Mouse (Mus musculus) cortical plate, adult 2 months (tissue): ENCODE measurements around the gene Palld. TPM values are rescaled to one million over a fixed set of nuclear protein-coding genes. Genes with fewer than 3 reads are reported as not detected.

Experiments used
- H3K27ac ChIP-seq: fragments of 200-500 bp; 2 replicates; pipeline ENCODE4 v1.5.1; 2012; ENCODE audit warnings: low read length, control low read depth, inconsistent platforms; ENCODE audit not compliant: insufficient read depth
- H3K4me1 ChIP-seq: fragments of 200-500 bp; 2 replicates; pipeline ENCODE4 v1.6.1; 2011; ENCODE audit warnings: low read length; ENCODE audit not compliant: control insufficient read depth, insufficient read depth
- H3K4me3 ChIP-seq: fragments of 200-500 bp; 2 replicates; pipeline ENCODE4 v1.5.1; 2011; ENCODE audit warnings: mild to moderate bottlenecking, low read length, control low read depth; ENCODE audit not compliant: insufficient read depth
- CTCF ChIP-seq: fragments of 200-500 bp; IDR thresholded peaks from 2 replicates; pipeline ENCODE4 v1.5.1; 2011; ENCODE audit warnings: mild to moderate bottlenecking, control low read depth, low read length; ENCODE audit not compliant: insufficient read depth; ENCODE audit errors: extremely low read depth
- POLR2A ChIP-seq: fragments of 200-500 bp; IDR thresholded peaks from 2 replicates; pipeline ENCODE4 v1.6.1; 2011; ENCODE audit warnings: mild to moderate bottlenecking, low read length, control low read depth; ENCODE audit not compliant: insufficient read depth; ENCODE audit errors: extremely low read depth
- polyA plus RNA-seq: library from polyadenylated mRNA; depleted of rRNA; stranded (reverse); fragments of >200 nt; gene quantifications from 2 replicates; pipeline ENCODE4 v1.2.3, GENCODE M21; 2012

The Palld gene
- polyA plus RNA-seq, 1 experiment: 3.5 TPM

DNA sequence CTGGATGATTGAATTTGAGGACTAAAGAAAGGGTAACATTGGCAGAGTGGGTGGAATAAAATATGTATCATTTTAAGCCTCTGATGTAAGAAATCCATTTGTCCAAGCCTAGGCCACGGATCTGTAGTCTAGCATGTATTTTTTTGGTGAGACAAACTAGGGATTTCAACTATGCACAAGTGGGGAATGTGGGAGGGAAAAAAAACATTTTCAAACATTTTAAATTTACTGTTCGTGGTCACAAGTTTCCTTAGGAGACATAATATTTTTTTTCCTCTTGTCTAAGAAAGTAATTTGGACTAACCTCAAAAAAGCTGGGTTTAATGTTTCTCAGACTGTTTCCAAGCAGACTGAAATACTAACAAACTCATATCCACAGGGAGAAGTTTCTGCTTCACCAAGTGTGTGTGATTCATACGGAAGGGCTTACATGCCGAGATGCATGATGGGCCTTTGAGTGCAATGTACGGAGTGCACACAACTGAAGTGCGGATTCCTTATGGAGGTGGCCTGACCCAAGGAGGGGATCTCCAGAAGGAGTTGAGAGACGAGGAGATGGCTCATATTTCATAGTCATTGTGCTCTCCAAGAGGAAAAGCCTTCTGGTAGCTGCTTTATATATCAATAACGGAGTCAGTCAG is 256.2 kb downstream of the Palld start:
- Histone ChIP-seq H3K4me3 (no peak overlapping the region), H3K4me1 (no peaks in the 10 kb centered on the region), H3K27ac (no peak overlapping the region)
- TF ChIP-seq CTCF (no peak), POLR2A (no peak)

DNA sequence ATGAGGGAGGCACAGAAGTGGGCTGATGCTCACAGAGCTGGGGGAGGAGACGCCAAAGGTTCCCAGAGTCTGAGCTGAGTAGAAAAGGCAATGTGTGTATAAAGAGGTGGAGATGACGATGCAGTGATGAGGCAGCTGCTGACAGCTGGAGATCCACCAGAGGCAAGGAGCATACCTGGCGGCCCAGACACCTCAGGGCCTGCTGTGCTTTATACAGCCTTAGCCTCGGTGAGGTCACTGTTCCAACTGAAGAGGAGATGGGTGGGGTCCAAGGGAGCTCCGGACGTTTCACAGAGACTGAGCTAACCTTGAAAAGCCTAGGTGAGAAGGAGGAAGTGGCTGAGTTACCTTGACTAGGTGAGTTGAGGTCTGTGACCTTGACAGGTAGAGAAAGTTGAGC is 256.8 kb downstream of the Palld start:
- Histone ChIP-seq H3K4me1 (no peaks in the 10 kb centered on the region), H3K27ac (no peak overlapping the region), H3K4me3 (no peak overlapping the region)
- TF ChIP-seq CTCF (no peak), POLR2A (no peak)

DNA sequence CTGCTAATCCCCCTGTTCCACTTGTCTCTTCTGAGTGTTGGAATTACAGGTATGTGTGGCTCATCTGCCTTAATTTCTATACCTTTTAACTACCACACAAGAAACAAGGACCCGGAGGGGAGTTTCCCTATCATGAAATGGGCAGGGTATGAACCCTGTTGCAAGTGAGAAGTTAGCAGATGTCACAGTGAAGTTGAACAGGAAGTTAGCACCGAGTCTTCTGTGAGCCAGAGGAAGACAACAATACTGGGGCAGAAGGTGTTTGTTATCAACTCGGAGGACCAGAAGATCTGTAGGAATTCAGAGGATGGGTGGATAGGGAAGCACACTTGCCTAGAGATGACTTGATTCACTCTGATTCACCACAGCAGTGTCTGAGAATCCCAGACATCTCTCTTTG is 259.3 kb downstream of the Palld start:
- no peak for TF ChIP-seq CTCF
- no peak for TF ChIP-seq POLR2A
- Histone ChIP-seq H3K27ac (no peak overlapping the region), H3K4me1 (no peaks in the 10 kb centered on the region), H3K4me3 (no peak overlapping the region)

DNA sequence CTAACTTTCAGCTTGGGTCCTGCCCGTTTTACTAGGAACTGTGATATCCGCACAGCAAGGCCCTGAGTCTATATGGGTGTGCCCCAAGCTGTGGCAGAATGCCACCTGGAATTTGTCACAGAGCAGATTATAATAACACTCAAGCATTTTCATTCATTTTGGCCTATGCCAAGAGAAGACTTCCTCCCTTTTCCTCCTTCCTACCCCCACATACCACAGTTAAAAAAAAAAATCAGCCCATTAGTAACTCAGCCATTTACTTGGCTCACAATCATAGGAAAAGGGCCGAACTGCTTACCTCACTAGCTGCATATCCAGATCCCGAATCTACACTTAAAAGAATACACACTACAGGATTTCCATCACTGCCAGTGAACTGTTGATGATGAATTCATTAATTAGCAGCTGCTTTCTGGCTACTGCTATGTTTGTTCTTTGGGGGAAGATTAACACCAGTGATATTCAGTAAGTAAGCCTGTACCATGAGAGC is 260.1 kb downstream of the Palld start:
- no peak overlapping the region for H3K4me3 ChIP-seq
- no peak for TF ChIP-seq CTCF
- TF ChIP-seq POLR2A: no peak
- no peaks in the 10 kb centered on the region for H3K4me1 ChIP-seq
- no peak overlapping the region for H3K27ac ChIP-seq

DNA sequence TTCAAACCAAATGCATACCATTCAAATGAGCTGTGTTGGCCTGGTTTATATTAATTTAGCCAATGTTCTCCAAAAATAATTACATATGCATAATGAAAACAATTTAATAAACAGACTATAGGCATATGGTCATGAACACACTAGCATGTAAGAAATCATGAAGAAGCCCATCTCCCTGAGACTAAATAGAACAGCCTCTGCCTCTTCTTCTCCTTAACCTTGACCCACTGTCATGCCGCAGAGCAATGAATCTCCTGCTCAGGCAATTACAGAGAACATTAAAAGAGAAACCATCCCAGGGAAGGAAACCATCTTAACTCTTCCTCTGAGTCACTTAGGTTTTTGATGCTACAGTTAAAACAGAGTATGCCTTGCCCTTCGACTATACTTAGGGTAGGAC is 262.9 kb downstream of the Palld start:
- H3K27ac ChIP-seq: no peak overlapping the region
- TF ChIP-seq CTCF (no peak), POLR2A (no peak)
- no peaks in the 10 kb centered on the region for H3K4me1 ChIP-seq
- no peak overlapping the region for H3K4me3 ChIP-seq

DNA sequence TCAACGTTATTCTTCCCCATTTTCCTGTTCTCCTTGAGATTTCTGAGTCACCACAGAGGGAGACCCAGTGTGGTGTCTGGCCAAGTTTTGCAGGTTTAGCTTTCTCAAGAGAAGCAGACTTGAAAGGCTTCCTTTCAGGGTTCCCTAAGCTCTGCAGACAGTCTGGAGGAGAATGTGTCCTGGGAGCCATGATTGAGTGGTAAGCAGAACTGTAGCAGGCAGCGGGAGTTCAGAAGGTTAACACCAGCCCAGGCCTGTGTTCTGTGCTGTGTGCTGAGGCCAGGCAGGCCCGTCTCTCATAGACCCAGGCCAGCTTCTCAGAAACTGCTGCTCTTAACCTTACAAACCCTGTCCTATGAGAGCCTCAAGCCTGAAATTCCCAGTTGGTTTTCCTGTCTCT is 263.5 kb downstream of the Palld start:
- no peak overlapping the region for H3K4me3 ChIP-seq

DNA sequence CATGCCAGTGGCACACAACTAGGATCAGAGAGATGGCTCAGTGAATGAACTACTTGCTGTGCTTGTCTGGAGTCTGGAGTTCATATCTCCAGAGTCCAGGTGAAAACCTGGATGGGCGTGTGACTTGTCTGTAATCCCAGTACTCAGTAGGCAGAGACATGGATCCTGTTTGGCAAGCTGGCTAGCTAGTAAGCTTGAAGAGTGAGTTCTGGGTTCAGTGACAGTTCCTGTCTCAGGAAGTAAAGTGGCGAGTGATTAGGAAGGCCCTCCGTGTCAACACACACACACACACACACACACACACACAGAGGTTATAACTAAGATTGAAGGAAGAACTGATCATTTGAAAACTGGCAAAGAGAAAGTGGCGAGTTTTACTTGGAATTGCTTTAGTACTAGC is 264.8 kb downstream of the Palld start:
- no peak for TF ChIP-seq POLR2A
- no peak for TF ChIP-seq CTCF
- H3K4me1 ChIP-seq: no peaks in the 10 kb centered on the region
- H3K4me3 ChIP-seq: no peak overlapping the region
- no peak overlapping the region for H3K27ac ChIP-seq

More for the DNA sequence above, 263.5 kb downstream of the Palld start:
- TF ChIP-seq CTCF (no peak), POLR2A (no peak)
- no peak overlapping the region for H3K27ac ChIP-seq
- no peaks in the 10 kb centered on the region for H3K4me1 ChIP-seq

DNA sequence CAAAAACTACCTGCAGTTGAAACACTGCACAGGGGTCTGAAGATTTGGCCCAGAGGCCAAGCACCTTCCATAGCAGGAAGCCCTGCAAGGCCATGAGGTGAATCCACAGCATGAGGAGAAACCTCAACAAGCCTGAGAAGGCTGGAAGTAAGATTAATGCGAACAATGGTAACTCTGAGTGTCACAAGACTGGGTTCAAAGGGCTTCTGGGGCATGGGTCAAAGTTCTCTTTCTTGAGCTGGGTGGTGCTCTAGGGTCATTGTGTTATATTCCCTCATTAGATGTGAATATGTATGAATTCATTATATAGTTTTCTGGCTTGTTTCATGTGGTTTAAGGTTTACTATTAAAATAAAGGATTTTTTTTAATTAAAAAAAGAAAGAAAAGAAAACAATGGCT is 267.7 kb downstream of the Palld start:
- Histone ChIP-seq H3K27ac (no peak overlapping the region), H3K4me1 (no peaks in the 10 kb centered on the region), H3K4me3 (no peak overlapping the region)
- TF ChIP-seq CTCF (no peak), POLR2A (no peak)

DNA sequence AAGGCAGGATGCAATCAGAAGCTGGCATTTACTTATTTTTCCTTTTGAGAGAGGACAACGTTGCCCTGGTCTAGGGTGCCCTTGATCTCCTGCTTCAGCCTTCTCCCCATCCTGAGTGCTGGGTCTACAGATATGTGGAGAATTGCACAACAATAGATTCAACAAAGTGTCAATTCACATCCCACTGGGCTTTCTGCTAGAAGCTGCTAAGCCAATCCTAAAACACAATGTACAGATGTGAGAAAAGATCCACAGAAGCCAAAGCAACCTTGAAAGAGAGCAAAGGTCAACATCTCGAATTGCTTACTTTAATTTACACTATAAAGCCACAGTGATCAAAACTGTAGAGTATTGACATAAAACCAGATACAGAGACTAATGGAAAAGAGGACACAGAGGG is 270.2 kb downstream of the Palld start:
- H3K4me3 ChIP-seq: no peak overlapping the region
- no peak overlapping the region for H3K27ac ChIP-seq
- TF ChIP-seq POLR2A: no peak
- TF ChIP-seq CTCF: no peak

DNA sequence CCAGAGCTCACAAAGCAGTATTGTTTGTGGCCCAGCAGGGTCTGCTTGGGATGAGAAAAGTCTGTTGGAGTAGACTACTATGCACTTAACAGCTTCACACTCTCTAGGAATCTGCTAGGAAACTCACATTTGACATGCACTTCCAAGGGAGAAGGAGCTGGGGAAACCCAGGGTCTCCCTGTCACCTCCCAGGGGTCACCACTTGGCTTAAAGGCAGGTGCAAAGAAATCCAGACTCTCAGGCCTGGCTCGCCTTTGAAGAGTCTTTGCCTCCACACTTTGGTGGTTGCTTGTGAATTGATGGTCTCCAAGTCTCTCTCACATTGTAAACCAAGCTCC is 272.9 kb downstream of the Palld start:
- Histone ChIP-seq H3K27ac (no peak overlapping the region), H3K4me1 (no peaks in the 10 kb centered on the region), H3K4me3 (no peak overlapping the region)
- TF ChIP-seq CTCF: no peak
- TF ChIP-seq POLR2A: no peak

More for the DNA sequence above, 270.2 kb downstream of the Palld start:
- no peaks in the 10 kb centered on the region for H3K4me1 ChIP-seq
